Mouse (Mus musculus) WW6 (cell line): Measurements from ENCODE around the gene Pfas.
"Not testable (repeated sequence)": the region's sequence is repeated elsewhere in the genome, so short reads cannot be mapped to it uniquely, and the experiment has no call there.

ENCODE experiments used
- DNase-seq: peaks from one replicate; pipeline ENCODE4 v3.0.0-alpha.2; 2013; ENCODE audit warnings: low read depth, low spot score

Pfas gene

DNA sequence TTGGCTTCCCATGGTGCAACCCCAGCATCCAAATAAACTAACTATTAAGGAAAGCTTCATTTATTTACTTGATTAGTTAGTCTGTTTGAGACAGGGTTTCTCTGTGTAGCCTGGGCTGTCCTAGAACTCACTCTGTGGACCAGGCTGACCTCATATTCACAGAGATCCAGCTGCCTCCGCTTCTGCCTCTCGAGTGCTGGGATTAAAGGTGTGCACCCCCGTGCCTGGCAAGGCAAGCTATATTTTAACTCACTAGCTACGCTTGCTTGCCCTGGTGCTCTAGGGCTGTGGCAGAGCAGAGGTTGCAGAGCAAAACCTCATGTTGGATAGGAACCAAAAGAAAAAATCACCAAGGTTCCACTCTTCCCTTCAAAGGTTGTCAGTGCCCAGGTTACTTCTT, 67.7 kb downstream of the Pfas start:
- no peak for DNase-seq

DNA sequence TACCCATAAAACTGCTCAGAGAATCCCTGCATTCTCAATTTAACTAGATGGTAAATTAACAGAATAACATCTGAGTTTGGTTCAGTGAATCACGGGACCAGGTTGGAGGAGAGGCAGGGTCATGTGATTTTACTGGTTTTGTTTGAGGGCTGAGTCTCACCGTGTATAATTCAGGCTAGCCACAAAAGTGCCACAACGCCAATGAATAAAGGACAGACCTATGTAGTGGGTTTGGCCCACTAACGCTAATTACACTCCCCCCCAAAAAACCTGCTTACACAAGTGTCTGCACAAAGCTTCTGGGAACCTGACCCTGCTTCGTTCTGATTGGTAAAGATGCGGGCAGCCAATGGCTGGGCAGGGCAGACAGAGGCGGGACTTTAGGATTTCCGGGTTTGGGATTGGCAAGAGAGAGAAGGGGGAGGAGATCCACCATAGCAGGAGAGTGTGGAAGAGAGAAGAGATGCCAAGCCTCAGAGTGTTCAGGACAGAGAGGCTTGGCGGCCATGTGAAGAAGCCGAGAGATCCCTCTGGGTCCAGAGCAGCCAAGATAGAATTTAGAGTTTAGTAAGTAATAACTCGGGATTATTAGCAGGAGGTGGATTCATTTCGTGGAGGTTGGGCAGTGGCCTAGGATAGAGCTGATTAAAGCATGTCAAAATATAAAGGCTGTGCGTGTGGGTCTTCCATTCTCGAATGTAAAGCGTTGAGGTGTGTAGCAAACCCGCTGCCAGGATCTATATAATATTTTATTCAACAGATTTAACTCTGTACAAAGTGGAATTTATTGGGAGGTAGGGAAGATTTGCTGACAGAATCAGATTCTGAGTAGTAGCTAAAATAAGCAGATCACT, 68.6 kb downstream of the Pfas start:
- DNase-seq, result peak; percentile 76

- not testable (repeated sequence) for DNase-seq
Observed at GRCm38 (mm10) chr11:68936951-68937350, 71.3 kb downstream of the Pfas start.
